Mouse (Mus musculus) ES-E14 (cell line): ENCODE measurements around the gene Agps.

Experiments used
- HCFC1 ChIP-seq: IDR thresholded peaks from 2 replicates; pipeline ENCODE4 v1.6.1; 2012; ENCODE audit warnings: low read length, inconsistent platforms, borderline replicate concordance; ENCODE audit not compliant: insufficient read depth
- MAFK ChIP-seq: IDR thresholded peaks from 2 replicates; pipeline ENCODE4 v1.6.1; 2014; ENCODE audit warnings: mild to moderate bottlenecking, low read depth, low read length, inconsistent platforms; ENCODE audit not compliant: insufficient read depth
- ZC3H11A ChIP-seq: IDR thresholded peaks from 2 replicates; pipeline ENCODE4 v1.6.1; 2012; ENCODE audit warnings: low read depth, mild to moderate bottlenecking, inconsistent platforms, low read length, borderline replicate concordance

GRCm38 (mm10) chr2:75818719-75819118 is 13.3 kb upstream of the Agps start:
- TF ChIP-seq HCFC1 (no peak), MAFK (no peak), ZC3H11A (no peak)
